Mouse (Mus musculus): ENCODE measurements around the gene Dok4. TPM values are rescaled to one million over a fixed set of nuclear protein-coding genes. Genes with fewer than 3 reads are reported as not detected.

Dok4 gene
- polyA plus RNA-seq, 1 experiment = 4.4 TPM

- no peaks in the 10 kb centered on the region for H3K27me3 ChIP-seq (ENCODE audit: control insufficient read depth, insufficient read depth, insufficient read length)
- no peaks in the 10 kb centered on the region for H3K79me2 ChIP-seq (ENCODE audit: control insufficient read depth, insufficient read depth)
- TF ChIP-seq MAX (IDR thresholded peaks at IDR 0.05; ENCODE audit: low read depth) = no peak
- no peak for TF ChIP-seq MYOG (IDR thresholded peaks at IDR 0.05; ENCODE audit: control insufficient read depth in 1 of 3, insufficient read depth in 1 of 3, insufficient read length in 2 of 3, low read depth in 2 of 3)
- TF ChIP-seq POLR2A (IDR thresholded peaks at IDR 0.05; ENCODE audit: insufficient read length, low read depth) = no peak
- TF ChIP-seq USF1 (IDR thresholded peaks at IDR 0.05; ENCODE audit: low read depth) = no peak
- no peak for TF ChIP-seq TCF3 (IDR thresholded peaks at IDR 0.05; ENCODE audit: insufficient read length, low read depth)
- no peak overlapping the region for H3K4me2 ChIP-seq (ENCODE audit: low read depth)
- H3K4me3 ChIP-seq = no peak overlapping the region
- no peaks in the 10 kb centered on the region for H3K36me3 ChIP-seq (ENCODE audit: control insufficient read depth, insufficient read depth)
- no peak overlapping the region for H3ac ChIP-seq (ENCODE audit: control insufficient read depth, insufficient read length)
These were observed 4.0 kb downstream of the Dok4 start for GRCm38 (mm10) chr8:94872156-94872555.

GRCm38 (mm10) chr8:94871108-94871894 lies 4.8 kb downstream of the Dok4 start:
- Histone ChIP-seq H3K4me2 (ENCODE audit: low read depth) (peak overlapping the region; percentile 83), H3K79me2 (ENCODE audit: control insufficient read depth, insufficient read depth) (no peaks in the 10 kb centered on the region), H3ac (ENCODE audit: control insufficient read depth, insufficient read length) (no peak overlapping the region), H3K4me3 (peak overlapping the region; percentile 15), H3K36me3 (ENCODE audit: control insufficient read depth, insufficient read depth) (no peaks in the 10 kb centered on the region), H3K27me3 (ENCODE audit: control insufficient read depth, insufficient read depth, insufficient read length) (no peaks in the 10 kb centered on the region)
- TF ChIP-seq POLR2A (IDR thresholded peaks at IDR 0.05; ENCODE audit: insufficient read length, low read depth) (no peak), MAX (IDR thresholded peaks at IDR 0.05; ENCODE audit: low read depth) (no peak), TCF12 (IDR thresholded peaks at IDR 0.05; ENCODE audit: insufficient read depth, poor library complexity, severe bottlenecking) (no peak), USF1 (IDR thresholded peaks at IDR 0.05; ENCODE audit: low read depth) (no peak), POLR2AphosphoS2 (IDR thresholded peaks at IDR 0.05; ENCODE audit: insufficient read length, low read depth) (no peak), TCF3 (IDR thresholded peaks at IDR 0.05; ENCODE audit: insufficient read length, low read depth) (no peak), SRF (IDR thresholded peaks at IDR 0.05; ENCODE audit: control insufficient read depth, insufficient read length, low read depth) (no peak), MYOD1 (IDR thresholded peaks at IDR 0.05; ENCODE audit: control insufficient read depth in 1 of 3, insufficient read length in 2 of 3, low read depth in 2 of 3) (no peak), MYOG (IDR thresholded peaks at IDR 0.05; ENCODE audit: control insufficient read depth in 1 of 3, insufficient read depth in 1 of 3, insufficient read length in 2 of 3, low read depth in 2 of 3) (no peak), REST (IDR thresholded peaks at IDR 0.05; ENCODE audit: insufficient read depth, insufficient read length) (no peak), CEBPB (IDR thresholded peaks at IDR 0.05; ENCODE audit: insufficient read depth, poor library complexity, severe bottlenecking) (no peak)

DNA sequence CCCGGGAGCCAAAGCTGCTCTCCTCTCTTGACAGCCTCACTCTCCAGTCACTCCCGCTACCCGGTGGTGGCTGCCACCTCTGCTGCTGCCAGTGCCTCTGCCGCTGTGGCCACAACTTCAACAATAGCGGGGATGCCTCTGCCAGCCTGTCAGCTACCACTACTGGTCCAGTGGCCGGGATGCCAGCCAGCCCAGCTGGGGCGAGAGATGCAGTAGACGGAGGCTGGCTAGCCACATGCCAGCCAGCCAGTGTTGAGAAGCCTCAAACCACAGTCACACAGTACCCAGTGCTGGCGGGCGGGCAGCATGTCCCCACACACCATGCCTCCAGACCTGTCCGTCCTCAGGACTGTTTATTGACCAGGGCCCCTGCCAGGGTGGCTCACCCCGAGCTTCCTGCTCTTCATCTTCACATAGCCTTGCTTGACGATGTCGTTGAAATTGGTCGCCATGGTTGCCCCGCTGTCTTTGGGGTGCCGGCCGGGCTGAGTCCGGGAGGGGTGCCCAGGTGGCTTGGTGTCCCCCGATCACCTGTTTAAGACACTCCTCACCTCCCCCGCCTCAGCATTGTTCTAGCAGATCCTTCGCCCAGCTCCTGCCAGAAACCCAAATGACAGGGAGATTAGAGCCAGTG lies 5.5 kb downstream of the Dok4 start:
- H3K79me2 ChIP-seq (ENCODE audit: control insufficient read depth, insufficient read depth) = no peaks in the 10 kb centered on the region
- H3K4me2 ChIP-seq (ENCODE audit: low read depth) = peak overlapping the region; percentile 83
- no peaks in the 10 kb centered on the region for H3K27me3 ChIP-seq (ENCODE audit: control insufficient read depth, insufficient read depth, insufficient read length)
- H3ac ChIP-seq (ENCODE audit: control insufficient read depth, insufficient read length) = no peak overlapping the region
- no peaks in the 10 kb centered on the region for H3K36me3 ChIP-seq (ENCODE audit: control insufficient read depth, insufficient read depth)
- TF ChIP-seq TCF3 (IDR thresholded peaks at IDR 0.05; ENCODE audit: insufficient read length, low read depth) = no peak
- TF ChIP-seq MYOG (IDR thresholded peaks at IDR 0.05; ENCODE audit: control insufficient read depth in 1 of 3, insufficient read depth in 1 of 3, insufficient read length in 2 of 3, low read depth in 2 of 3) = peak in 1 of 3 experiments; percentile 21
- no peak for TF ChIP-seq CEBPB (IDR thresholded peaks at IDR 0.05; ENCODE audit: insufficient read depth, poor library complexity, severe bottlenecking)
- TF ChIP-seq MYOD1 (IDR thresholded peaks at IDR 0.05; ENCODE audit: control insufficient read depth in 1 of 3, insufficient read length in 2 of 3, low read depth in 2 of 3) = peak in 1 of 3 experiments; percentile 7
- TF ChIP-seq POLR2A (IDR thresholded peaks at IDR 0.05; ENCODE audit: insufficient read length, low read depth) = no peak
- TF ChIP-seq REST (IDR thresholded peaks at IDR 0.05; ENCODE audit: insufficient read depth, insufficient read length) = no peak
- H3K4me3 ChIP-seq = peak overlapping the region; percentile 15

DNA sequence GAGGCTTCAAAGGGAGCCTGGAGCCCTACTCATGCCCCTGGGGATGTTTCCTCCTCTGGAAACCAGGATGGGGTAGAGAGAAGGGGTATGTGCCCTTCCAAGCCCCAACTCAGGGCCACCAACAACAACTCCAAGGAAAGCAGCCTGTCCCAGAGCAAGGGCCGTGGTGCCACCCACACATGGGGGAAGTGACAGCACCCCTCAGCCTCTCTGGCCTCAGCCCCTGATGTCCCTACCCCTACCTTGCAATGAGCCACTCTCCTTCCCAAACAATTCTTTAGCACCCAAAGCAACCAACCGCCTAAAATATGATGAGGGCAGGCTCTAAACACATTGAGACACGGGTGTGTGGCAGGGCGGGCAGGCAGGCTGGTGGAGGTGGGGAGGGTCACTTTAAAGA lies 6.1 kb downstream of the Dok4 start:
- no peaks in the 10 kb centered on the region for H3K27me3 ChIP-seq (ENCODE audit: control insufficient read depth, insufficient read depth, insufficient read length)
- H3ac ChIP-seq (ENCODE audit: control insufficient read depth, insufficient read length) = no peak overlapping the region
- H3K36me3 ChIP-seq (ENCODE audit: control insufficient read depth, insufficient read depth) = no peaks in the 10 kb centered on the region
- no peak for TF ChIP-seq MAX (IDR thresholded peaks at IDR 0.05; ENCODE audit: low read depth)
- TF ChIP-seq MYOD1 (IDR thresholded peaks at IDR 0.05; ENCODE audit: control insufficient read depth in 1 of 3, insufficient read length in 2 of 3, low read depth in 2 of 3) = no peak
- TF ChIP-seq REST (IDR thresholded peaks at IDR 0.05; ENCODE audit: insufficient read depth, insufficient read length) = no peak
- no peak for TF ChIP-seq CEBPB (IDR thresholded peaks at IDR 0.05; ENCODE audit: insufficient read depth, poor library complexity, severe bottlenecking)
- TF ChIP-seq POLR2A (IDR thresholded peaks at IDR 0.05; ENCODE audit: insufficient read length, low read depth) = no peak
- no peak for TF ChIP-seq SRF (IDR thresholded peaks at IDR 0.05; ENCODE audit: control insufficient read depth, insufficient read length, low read depth)
- TF ChIP-seq E2F4 (IDR thresholded peaks at IDR 0.05; ENCODE audit: insufficient read depth) = no peak
- no peak for TF ChIP-seq TCF3 (IDR thresholded peaks at IDR 0.05; ENCODE audit: insufficient read length, low read depth)
- TF ChIP-seq USF1 (IDR thresholded peaks at IDR 0.05; ENCODE audit: low read depth) = no peak
- TF ChIP-seq POLR2AphosphoS2 (IDR thresholded peaks at IDR 0.05; ENCODE audit: insufficient read length, low read depth) = no peak
- no peak for TF ChIP-seq TCF12 (IDR thresholded peaks at IDR 0.05; ENCODE audit: insufficient read depth, poor library complexity, severe bottlenecking)
- no peak for TF ChIP-seq MYOG (IDR thresholded peaks at IDR 0.05; ENCODE audit: control insufficient read depth in 1 of 3, insufficient read depth in 1 of 3, insufficient read length in 2 of 3, low read depth in 2 of 3)
- H3K79me2 ChIP-seq (ENCODE audit: control insufficient read depth, insufficient read depth) = no peaks in the 10 kb centered on the region
- peak overlapping the region; percentile 83 for H3K4me2 ChIP-seq (ENCODE audit: low read depth)
- H3K4me3 ChIP-seq = peak overlapping the region; percentile 15
